Mouse (Mus musculus) MEL (cell line): ENCODE results near the gene Iqck. TPM values are rescaled to one million over a fixed set of nuclear protein-coding genes. Genes with fewer than 3 reads are reported as not detected.

ENCODE experiments used
- DNase-seq: peaks from one replicate; pipeline ENCODE4 v3.0.0; 2011; ENCODE audit warnings: low read depth, low spot score
- H3K27ac ChIP-seq: 2 replicates; pipeline ENCODE4 v1.5.1; 2012; ENCODE audit warnings: low read depth, mild to moderate bottlenecking, control low read depth, low read length, moderate library complexity; ENCODE audit not compliant: control insufficient read depth
- H3K27me3 ChIP-seq, 2 experiments: fragments of 150-350 bp in 1 of 2; sonication (generic) in 1 of 2; 2 replicates each; pipeline ENCODE4 v1.6.1; 2012; ENCODE audit warnings: low read length in 2 of 2, mild to moderate bottlenecking in 2 of 2, improper control_type of control experiment in 1 of 2, moderate library complexity in 1 of 2; ENCODE audit not compliant: insufficient read depth in 2 of 2, control insufficient read depth in 1 of 2
- H3K36me3 ChIP-seq, 2 experiments: 2 replicates each; pipeline ENCODE4 v1.6.1; 2012 to 2014; ENCODE audit warnings: low read length in 2 of 2, improper control_type of control experiment in 1 of 2, inconsistent platforms in 1 of 2, mild to moderate bottlenecking in 1 of 2; ENCODE audit not compliant: insufficient read depth in 2 of 2, control insufficient read depth in 1 of 2
- H3K4me1 ChIP-seq, 2 experiments: fragments of 150-350 bp in 1 of 2; sonication (generic) in 1 of 2; 2 replicates each; pipeline ENCODE4 v1.6.1; 2012; ENCODE audit warnings: low read length in 2 of 2, improper control_type of control experiment in 1 of 2, mild to moderate bottlenecking in 1 of 2; ENCODE audit not compliant: insufficient read depth in 2 of 2, control insufficient read depth in 1 of 2
- H3K4me3 ChIP-seq, 2 experiments: fragments of 150-350 bp in 1 of 2; sonication (generic) in 1 of 2; 2 replicates each; pipeline ENCODE4 v1.5.1; 2012; ENCODE audit warnings: low read depth in 2 of 2, low read length in 2 of 2, mild to moderate bottlenecking in 2 of 2, moderate library complexity in 2 of 2, control low read depth in 1 of 2, improper control_type of control experiment in 1 of 2; ENCODE audit not compliant: control insufficient read depth in 1 of 2, insufficient read depth in 1 of 2
- H3K79me2 ChIP-seq: 2 replicates; pipeline ENCODE4 v1.6.1; 2012; ENCODE audit warnings: mild to moderate bottlenecking, low read length, moderate library complexity; ENCODE audit not compliant: control insufficient read depth, poor library complexity, insufficient read depth
- H3K9ac ChIP-seq: 2 replicates; pipeline ENCODE4 v1.6.1; 2012; ENCODE audit warnings: low read depth, mild to moderate bottlenecking, control low read depth, low read length, moderate library complexity; ENCODE audit not compliant: control insufficient read depth, poor library complexity, severe bottlenecking
- H3K9me3 ChIP-seq: fragments of 150-350 bp; sonication (generic); replicated peaks from 2 replicates; pipeline ENCODE4 v1.6.1; 2012; ENCODE audit warnings: mild to moderate bottlenecking, low read length, improper control_type of control experiment, moderate library complexity; ENCODE audit not compliant: insufficient read depth
- CHD2 ChIP-seq: IDR thresholded peaks from 2 replicates; pipeline ENCODE4 v1.6.1; 2011; ENCODE audit warnings: low read length, improper control_type of control experiment
- CTCF ChIP-seq, 3 experiments: IDR thresholded peaks in 2 of 3; conservative IDR thresholded peaks in 1 of 3; 2 replicates each; pipeline ENCODE4 v1.5.1; 2011 to 2012; ENCODE audit warnings: low read length in 3 of 3, low read depth in 2 of 3, mild to moderate bottlenecking in 2 of 3, improper control_type of control experiment in 1 of 3, inconsistent platforms in 1 of 3, mixed read lengths in 1 of 3, moderate library complexity in 1 of 3; ENCODE audit not compliant: control insufficient read depth in 1 of 3, insufficient read depth in 1 of 3, poor library complexity in 1 of 3, severe bottlenecking in 1 of 3
- ELF1 ChIP-seq: IDR thresholded peaks from 2 replicates; pipeline ENCODE4 v1.6.1; 2014; ENCODE audit warnings: low read depth, mild to moderate bottlenecking, inconsistent platforms, low read length, improper control_type of control experiment, moderate library complexity
- ETS1 ChIP-seq: IDR thresholded peaks from 2 replicates; pipeline ENCODE4 v1.6.1; 2012; ENCODE audit warnings: low read depth, mild to moderate bottlenecking, inconsistent platforms, low read length, improper control_type of control experiment, moderate library complexity
- GABPA ChIP-seq: IDR thresholded peaks from 2 replicates; pipeline ENCODE4 v1.6.1; 2012; ENCODE audit warnings: low read depth, mild to moderate bottlenecking, inconsistent platforms, low read length, improper control_type of control experiment, moderate library complexity
- MAZ ChIP-seq: IDR thresholded peaks from 2 replicates; pipeline ENCODE4 v1.6.1; 2012; ENCODE audit warnings: low read depth, mild to moderate bottlenecking, inconsistent platforms, low read length, improper control_type of control experiment
- MXI1 ChIP-seq: IDR thresholded peaks from 2 replicates; pipeline ENCODE4 v1.6.1; 2011; ENCODE audit warnings: mild to moderate bottlenecking, low read depth, low read length, improper control_type of control experiment
- MYC ChIP-seq: IDR thresholded peaks from 2 replicates; pipeline ENCODE4 v1.6.1; 2011; ENCODE audit warnings: low read depth, mild to moderate bottlenecking, low read length, improper control_type of control experiment, moderate library complexity
- POLR2AphosphoS5 ChIP-seq: IDR thresholded peaks from 2 replicates; pipeline ENCODE4 v1.6.1; 2012; ENCODE audit warnings: low read depth, borderline replicate concordance, mild to moderate bottlenecking, inconsistent platforms, low read length, moderate library complexity, mixed read lengths
- RCOR1 ChIP-seq: IDR thresholded peaks from 2 replicates; pipeline ENCODE4 v1.6.1; 2012; ENCODE audit warnings: low read depth, mild to moderate bottlenecking, inconsistent platforms, low read length, improper control_type of control experiment
- SMC3 ChIP-seq: IDR thresholded peaks from 2 replicates; pipeline ENCODE4 v1.6.1; 2011; ENCODE audit warnings: low read depth, low read length, improper control_type of control experiment
- TBP ChIP-seq: IDR thresholded peaks from 2 replicates; pipeline ENCODE4 v1.8.0; 2011; ENCODE audit warnings: low read depth, low read length, improper control_type of control experiment
- UBTF ChIP-seq: IDR thresholded peaks from 2 replicates; pipeline ENCODE4 v1.6.1; 2012; ENCODE audit warnings: low read depth, mild to moderate bottlenecking, inconsistent platforms, low read length, improper control_type of control experiment, moderate library complexity, borderline replicate concordance; ENCODE audit not compliant: insufficient read depth
- USF1 ChIP-seq: IDR thresholded peaks from 2 replicates; pipeline ENCODE4 v1.6.1; 2014; ENCODE audit warnings: low read depth, mild to moderate bottlenecking, inconsistent platforms, low read length, improper control_type of control experiment, moderate library complexity
- ZMIZ1 ChIP-seq: IDR thresholded peaks from 2 replicates; pipeline ENCODE4 v1.6.1; 2012; ENCODE audit warnings: low read depth, mild to moderate bottlenecking, inconsistent platforms, low read length, improper control_type of control experiment, moderate library complexity
- ZNF384 ChIP-seq: IDR thresholded peaks from 2 replicates; pipeline ENCODE4 v1.6.1; 2012; ENCODE audit warnings: low read depth, mild to moderate bottlenecking, inconsistent platforms, low read length, improper control_type of control experiment
- polyA plus RNA-seq, 2 experiments: library from polyadenylated mRNA; stranded (reverse) in 1 of 2; unstranded in 1 of 2; fragments of >175 nt in 1 of 2; fragments of >200 nt in 1 of 2; gene quantifications; 2 replicates each; pipeline versions ENCODE4 v1.2.1 to v1.2.4; 2012; ENCODE audit warnings: low replicate concordance in 2 of 2, low read depth in 1 of 2; ENCODE audit not compliant: insufficient read length in 2 of 2, insufficient read depth in 1 of 2, missing spikeins in 1 of 2
- total RNA-seq: library from RNA; depleted of rRNA; stranded (reverse); fragments of 300-350 nt; gene quantifications from 2 replicates; pipeline ENCODE4 v1.2.3, GENCODE M21; 2012

The Iqck gene
- total and polyA plus RNA-seq, 3 experiments = 0.39 to 0.40 TPM; not detected in 1

- Histone ChIP-seq H3K4me3 (peak within 1 kb of the TSS; percentile 62 to 92), H3K27me3 (no peaks in the 10 kb centered on the region), H3K36me3 (peaks cover 5 to 39% of the 10 kb centered on the region in 2 experiments; a peak in 3 of 4 replicates), H3K79me2 (peaks cover 39% of the 10 kb centered on the region), H3K9ac (peak within 1 kb of the TSS; percentile 85), H3K4me1 (peaks cover 5 to 34% of the 10 kb centered on the region in 2 experiments), H3K9me3 (no peaks in the 10 kb centered on the region), H3K27ac (peak within 1 kb of the TSS; percentile 60)
- no peak for DNase-seq
- peak; percentile 2; the same call in 1 of the 2 replicates for TF ChIP-seq USF1
- TF ChIP-seq MXI1 = no peak
Observed at GRCm38 (mm10) chr7:118855877-118856304, 339 bp downstream of the Iqck start, which contains the start of gene Knop1. Knop1 (minus strand) TSS chr7:118856254.

DNA sequence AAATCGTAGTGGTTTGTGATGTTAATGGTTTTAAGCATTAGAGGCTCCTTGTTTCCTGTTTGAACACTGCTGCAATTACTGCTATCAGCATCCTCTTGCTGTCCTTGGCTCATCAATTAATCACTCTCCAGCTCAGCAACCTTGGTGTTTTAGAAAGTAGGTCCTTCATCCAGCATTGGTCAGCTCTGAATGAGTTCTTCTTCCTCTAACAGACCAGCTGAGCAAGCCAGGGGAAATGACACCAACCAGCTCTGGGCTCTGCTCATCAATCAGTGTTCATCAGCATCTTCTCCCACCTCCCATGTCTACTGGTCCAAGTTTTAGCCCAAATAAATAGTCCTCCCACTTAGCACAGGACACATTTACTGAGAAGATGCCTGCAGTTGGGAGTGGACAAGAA lies 3.1 kb downstream of the Iqck start:
- peaks cover 0 to 16% of the 10 kb centered on the region in 2 experiments; a peak in 2 of 4 replicates for H3K4me1 ChIP-seq
- H3K9ac ChIP-seq = no peak overlapping the region
- no peaks in the 10 kb centered on the region for H3K9me3 ChIP-seq
- H3K36me3 ChIP-seq = peaks cover 2 to 13% of the 10 kb centered on the region in 2 experiments; a peak in 2 of 4 replicates
- peaks cover 20% of the 10 kb centered on the region for H3K79me2 ChIP-seq
- DNase-seq = no peak
- H3K27me3 ChIP-seq = no peaks in the 10 kb centered on the region
- H3K27ac ChIP-seq = no peak overlapping the region
- H3K4me3 ChIP-seq = no peak overlapping the region
- TF ChIP-seq MAZ = no peak
- TF ChIP-seq UBTF = no peak
- no peak for TF ChIP-seq ZMIZ1
- TF ChIP-seq RCOR1 = no peak
- TF ChIP-seq ZNF384 = no peak
- no peak for TF ChIP-seq ELF1
- TF ChIP-seq TBP = no peak
- TF ChIP-seq POLR2AphosphoS5 = no peak
- TF ChIP-seq GABPA = no peak
- no peak for TF ChIP-seq ETS1
- no peak for TF ChIP-seq CTCF (IDR thresholded peaks at IDR 0.05 in 2 of 3, conservative IDR thresholded peaks at IDR 0.05 in 1 of 3; ENCODE audit: control insufficient read depth in 1 of 3, insufficient read depth in 1 of 3, low read depth in 2 of 3, low read length in 3 of 3, poor library complexity in 1 of 3, severe bottlenecking in 1 of 3)
- TF ChIP-seq MYC = no peak
- TF ChIP-seq SMC3 = no peak

- TF ChIP-seq CHD2 (no peak), MAZ (no peak), POLR2AphosphoS5 (no peak)
- no peak overlapping the region for H3K27ac ChIP-seq
- H3K4me3 ChIP-seq = no peak overlapping the region
- no peaks in the 10 kb centered on the region for H3K36me3 ChIP-seq
- H3K9ac ChIP-seq = no peak overlapping the region
- no peaks in the 10 kb centered on the region for H3K9me3 ChIP-seq
- no peaks in the 10 kb centered on the region for H3K27me3 ChIP-seq
- H3K79me2 ChIP-seq = no peaks in the 10 kb centered on the region
- peak; percentile 18 for DNase-seq
- no peaks in the 10 kb centered on the region for H3K4me1 ChIP-seq
Observed at GRCm38 (mm10) chr7:118865362-118865761, 9.8 kb downstream of the Iqck start.
